Mouse (Mus musculus): ENCODE data around the gene Tusc2. TPM values are rescaled to one million over a fixed set of nuclear protein-coding genes. Genes with fewer than 3 reads are reported as not detected.

Gene Tusc2
- polyA plus RNA-seq, 1 experiment from 2014 or later, result 34.1 TPM

- H3K27ac ChIP-seq (replicated peaks), result no peak overlapping the region
- no peak overlapping the region for H3K4me3 ChIP-seq (replicated peaks)
- H3K27me3 ChIP-seq, result no peaks in the 10 kb centered on the region
- H3K4me1 ChIP-seq (replicated peaks), result peaks cover 55% of the 10 kb centered on the region
- no peaks in the 10 kb centered on the region for H3K9me3 ChIP-seq (replicated peaks)
- peaks cover 61% of the 10 kb centered on the region for H3K36me3 ChIP-seq (replicated peaks)
- WGBS (ENCODE audit: insufficient replicate concordance), result 88% methylated on average over 11 of the region's 11 CpGs
- H3K9ac ChIP-seq, result no peak overlapping the region
- ATAC-seq (ENCODE audit: insufficient read depth), result no peak
- H3K4me2 ChIP-seq, result no peak overlapping the region
Observed at GRCm38 (mm10) chr9:107593101-107593976, 30.3 kb downstream of the Tusc2 start.

GRCm38 (mm10) chr9:107594281-107595062, 31.4 kb downstream of the Tusc2 start:
- Histone ChIP-seq H3K9ac (no peak overlapping the region), H3K27ac (replicated peaks) (no peak overlapping the region), H3K27me3 (peaks cover 9% of the 10 kb centered on the region), H3K4me1 (replicated peaks) (peaks cover 52% of the 10 kb centered on the region), H3K4me3 (replicated peaks) (no peak overlapping the region), H3K36me3 (replicated peaks) (peaks cover 55% of the 10 kb centered on the region), H3K9me3 (replicated peaks) (no peaks in the 10 kb centered on the region), H3K4me2 (no peak overlapping the region)
- ATAC-seq (ENCODE audit: insufficient read depth), result no peak
- WGBS (ENCODE audit: insufficient replicate concordance), result 85% methylated on average over 8 of the region's 8 CpGs

GRCm38 (mm10) chr9:107596619-107597569, 33.8 kb downstream of the Tusc2 start:
- Histone ChIP-seq H3K9ac (no peak overlapping the region), H3K36me3 (replicated peaks) (peaks cover 31% of the 10 kb centered on the region), H3K27ac (replicated peaks) (peak overlapping the region; percentile 5; the same call in 1 of the 2 replicates), H3K4me2 (no peak overlapping the region), H3K9me3 (replicated peaks) (no peaks in the 10 kb centered on the region), H3K4me3 (replicated peaks) (no peak overlapping the region), H3K27me3 (peaks cover 31% of the 10 kb centered on the region), H3K4me1 (replicated peaks) (peaks cover 43% of the 10 kb centered on the region)
- WGBS (ENCODE audit: insufficient replicate concordance), result 74% methylated on average over 11 of the region's 11 CpGs
- no peak for ATAC-seq (ENCODE audit: insufficient read depth)

- H3K36me3 ChIP-seq (replicated peaks), result peaks cover 16% of the 10 kb centered on the region
- no peaks in the 10 kb centered on the region for H3K9me3 ChIP-seq (replicated peaks)
- 58% methylated on average over 5 of the region's 5 CpGs for WGBS (ENCODE audit: insufficient replicate concordance)
- H3K4me1 ChIP-seq (replicated peaks), result peaks cover 49% of the 10 kb centered on the region
- H3K4me2 ChIP-seq, result no peak overlapping the region
- ATAC-seq (ENCODE audit: insufficient read depth), result no peak
- H3K4me3 ChIP-seq (replicated peaks), result no peak overlapping the region
- no peak overlapping the region for H3K27ac ChIP-seq (replicated peaks)
- peaks cover 38% of the 10 kb centered on the region for H3K27me3 ChIP-seq
- no peak overlapping the region for H3K9ac ChIP-seq
Observed at GRCm38 (mm10) chr9:107598385-107598784, 35.3 kb downstream of the Tusc2 start.

GRCm38 (mm10) chr9:107599433-107599832, 36.4 kb downstream of the Tusc2 start:
- peaks cover 6% of the 10 kb centered on the region for H3K36me3 ChIP-seq (replicated peaks)
- no peaks in the 10 kb centered on the region for H3K9me3 ChIP-seq (replicated peaks)
- no peak for ATAC-seq (ENCODE audit: insufficient read depth)
- H3K27me3 ChIP-seq, result peaks cover 48% of the 10 kb centered on the region
- 67% methylated on average over 9 of the region's 9 CpGs for WGBS (ENCODE audit: insufficient replicate concordance)
- no peak overlapping the region for H3K27ac ChIP-seq (replicated peaks)
- H3K4me1 ChIP-seq (replicated peaks), result peaks cover 46% of the 10 kb centered on the region
- H3K4me3 ChIP-seq (replicated peaks), result no peak overlapping the region
- no peak overlapping the region for H3K9ac ChIP-seq
- no peak overlapping the region for H3K4me2 ChIP-seq

- no peak overlapping the region for H3K27ac ChIP-seq (replicated peaks)
- 69% methylated on average over 14 of the region's 14 CpGs for WGBS (ENCODE audit: insufficient replicate concordance)
- H3K4me3 ChIP-seq (replicated peaks), result no peak overlapping the region
- H3K4me1 ChIP-seq (replicated peaks), result peaks cover 48% of the 10 kb centered on the region
- H3K36me3 ChIP-seq (replicated peaks), result peaks cover 2% of the 10 kb centered on the region
- H3K9ac ChIP-seq, result no peak overlapping the region
- H3K27me3 ChIP-seq, result peaks cover 48% of the 10 kb centered on the region
- ATAC-seq (ENCODE audit: insufficient read depth), result no peak
- no peaks in the 10 kb centered on the region for H3K9me3 ChIP-seq (replicated peaks)
- no peak overlapping the region for H3K4me2 ChIP-seq
Observed at GRCm38 (mm10) chr9:107599842-107600241, 36.8 kb downstream of the Tusc2 start.

- Histone ChIP-seq H3K27me3 (peaks cover 56% of the 10 kb centered on the region), H3K4me2 (no peak overlapping the region), H3K4me1 (replicated peaks) (peaks cover 55% of the 10 kb centered on the region), H3K9ac (no peak overlapping the region), H3K36me3 (replicated peaks) (no peaks in the 10 kb centered on the region; the same call in 1 of the 2 replicates), H3K27ac (replicated peaks) (no peak overlapping the region), H3K4me3 (replicated peaks) (no peak overlapping the region), H3K9me3 (replicated peaks) (no peaks in the 10 kb centered on the region)
- WGBS (ENCODE audit: insufficient replicate concordance), result 62% methylated on average over 12 of the region's 12 CpGs
- no peak for ATAC-seq (ENCODE audit: insufficient read depth)
Observed at GRCm38 (mm10) chr9:107600745-107601144, 37.7 kb downstream of the Tusc2 start.

GRCm38 (mm10) chr9:107601275-107601674, 38.2 kb downstream of the Tusc2 start:
- H3K9ac ChIP-seq, result no peak overlapping the region
- H3K27me3 ChIP-seq, result peaks cover 61% of the 10 kb centered on the region
- WGBS (ENCODE audit: insufficient replicate concordance), result 73% methylated on average over 11 of the region's 11 CpGs
- peaks cover 55% of the 10 kb centered on the region for H3K4me1 ChIP-seq (replicated peaks)
- no peak for ATAC-seq (ENCODE audit: insufficient read depth)
- H3K4me2 ChIP-seq, result no peak overlapping the region
- no peaks in the 10 kb centered on the region for H3K9me3 ChIP-seq (replicated peaks)
- H3K36me3 ChIP-seq (replicated peaks), result no peaks in the 10 kb centered on the region
- H3K4me3 ChIP-seq (replicated peaks), result no peak overlapping the region
- no peak overlapping the region for H3K27ac ChIP-seq (replicated peaks)

- no peak overlapping the region for H3K9ac ChIP-seq
- H3K9me3 ChIP-seq (replicated peaks), result no peaks in the 10 kb centered on the region
- 0 out of 2 replicates have a peak, but pooled peaks have one; percentile 33 for ATAC-seq (ENCODE audit: insufficient read depth)
- H3K36me3 ChIP-seq (replicated peaks), result no peaks in the 10 kb centered on the region
- peak overlapping the region; percentile 31 for H3K4me3 ChIP-seq (replicated peaks)
- WGBS (ENCODE audit: insufficient replicate concordance), result 4% methylated on average over 10 of the region's 10 CpGs
- peaks cover 55% of the 10 kb centered on the region for H3K4me1 ChIP-seq (replicated peaks)
- H3K4me2 ChIP-seq, result peak overlapping the region; percentile 54
- peaks cover 62% of the 10 kb centered on the region for H3K27me3 ChIP-seq
- H3K27ac ChIP-seq (replicated peaks), result no peak overlapping the region
Observed at GRCm38 (mm10) chr9:107602068-107602648, 39.1 kb downstream of the Tusc2 start.

- H3K4me1 ChIP-seq (replicated peaks), result peaks cover 57% of the 10 kb centered on the region
Observed at GRCm38 (mm10) chr9:107603251-107603650, 40.2 kb downstream of the Tusc2 start.

More at GRCm38 (mm10) chr9:107603251-107603650, 40.2 kb downstream of the Tusc2 start:
- Histone ChIP-seq H3K9me3 (replicated peaks) (no peaks in the 10 kb centered on the region), H3K4me3 (replicated peaks) (no peak overlapping the region), H3K27ac (replicated peaks) (no peak overlapping the region), H3K36me3 (replicated peaks) (no peaks in the 10 kb centered on the region), H3K27me3 (peaks cover 62% of the 10 kb centered on the region), H3K9ac (no peak overlapping the region), H3K4me2 (no peak overlapping the region)
- no peak for ATAC-seq (ENCODE audit: insufficient read depth)
- WGBS (ENCODE audit: insufficient replicate concordance), result 57% methylated on average over 6 of the region's 6 CpGs

Measured in liver, embryonic 15.5 days (tissue).